9 mouse cellular contexts compared by ENCODE assay signal in genomic region chr5:113797149-113797882, GRCm38 (mm10). TPM values are rescaled to one million over a fixed set of nuclear protein-coding genes. Genes with fewer than 3 reads are reported as not detected.
DNase-seq lines count a peak whose midpoint lies in the region; ATAC-seq and TF ChIP-seq lines count a peak whose summit lies in the region.
"Had no signal": no experiment of that assay in that cellular context is flagged by ENCODE, and none has a peak within 500 bp of the region (broad histone marks: within the 10 kb centered on the region; RNA-seq: fewer than 3 reads in every experiment).

No protein-coding gene starts in this region.

- WGBS in heart, embryonic 16.5 days, result 23% methylated on average over 19 of the region's 19 CpGs
- WGBS in limb, embryonic 15.5 days, result 6% methylated on average over 19 of the region's 19 CpGs
- WGBS in stomach, postnatal 0 days, result 22% methylated on average over 19 of the region's 19 CpGs

- peaks cover 12% of the 10 kb centered on the region for H3K4me1 ChIP-seq in heart, embryonic 16.5 days (ENCODE audit: control insufficient read depth, insufficient read depth, low read length)
- peaks cover 76% of the 10 kb centered on the region for H3K4me1 ChIP-seq in limb, embryonic 15.5 days
- H3K4me1 ChIP-seq in stomach, postnatal 0 days (replicated peaks; ENCODE audit: control insufficient read depth, insufficient read depth), result no peaks in the 10 kb centered on the region

- no peaks in the 10 kb centered on the region for H3K9me3 ChIP-seq in heart, embryonic 16.5 days (replicated peaks; ENCODE audit: control insufficient read depth, low read length)
- no peaks in the 10 kb centered on the region for H3K9me3 ChIP-seq in limb, embryonic 15.5 days
- no peaks in the 10 kb centered on the region for H3K9me3 ChIP-seq in stomach, postnatal 0 days (ENCODE audit: control insufficient read depth, low read length)

- intact Hi-C loops in heart, postnatal 25 days (cut with DNase I), result no loop called here

- H3K9ac ChIP-seq in heart, embryonic 16.5 days (ENCODE audit: low read length), result 0 out of 2 replicates have a peak overlapping the region, but pooled peaks have one; percentile 43
- H3K9ac ChIP-seq in limb, embryonic 15.5 days, result 0 out of 2 replicates have a peak overlapping the region, but pooled peaks have one; percentile 8
- peak overlapping the region; percentile 23; the same call in 1 of the 2 replicates for H3K9ac ChIP-seq in stomach, postnatal 0 days (ENCODE audit: low read length)

- TF ChIP-seq EP300 in stomach, postnatal 0 days (optimal IDR thresholded peaks at IDR 0.05), result no peak

- no peak for ATAC-seq in heart, embryonic 16.5 days (replicated peaks; ENCODE audit: extremely low read depth, insufficient read depth, low FRiP score)
- no peak; the same call in 1 of the 2 replicates for ATAC-seq in limb, embryonic 15.5 days (ENCODE audit: insufficient number of reproducible peaks, low FRiP score, low TSS enrichment, low read depth)
- ATAC-seq in stomach, postnatal 0 days (ENCODE audit: low FRiP score, low TSS enrichment), result no peak
- ATAC-seq in erythroid progenitor cell, adult 5-6 weeks (replicated peaks; ENCODE audit: low FRiP score, poor library complexity, severe bottlenecking), result no peak

- peak overlapping the region; percentile 21 for H3K4me2 ChIP-seq in heart, embryonic 16.5 days (ENCODE audit: low read depth, low read length)
- H3K4me2 ChIP-seq in limb, embryonic 15.5 days, result peak overlapping the region; percentile 61
- H3K4me2 ChIP-seq in stomach, postnatal 0 days (replicated peaks; ENCODE audit: low read depth), result peak overlapping the region; percentile 45

- DNase-seq in heart, postnatal 25 days (ENCODE audit: low spot score), result no peak
- peak; percentile 34 for DNase-seq in thymus, postnatal 0 days (ENCODE audit: low spot score)
- DNase-seq in thymus, adult 18-20 months, result no peak
- DNase-seq in stomach, postnatal 0 days (ENCODE audit: low spot score), result no peak
- no peak for DNase-seq in thymus, postnatal 14 days
- DNase-seq: kidney, adult 18-20 months had no signal

- H3K36me3 ChIP-seq in heart, embryonic 16.5 days (ENCODE audit: control insufficient read depth, insufficient read depth), result no peaks in the 10 kb centered on the region
- H3K36me3 ChIP-seq in limb, embryonic 15.5 days, result peaks cover 32% of the 10 kb centered on the region
- H3K36me3 ChIP-seq in stomach, postnatal 0 days (ENCODE audit: control insufficient read depth, insufficient read depth, low read length), result no peaks in the 10 kb centered on the region

- peak overlapping the region; percentile 30; the same call in 1 of the 2 replicates for H3K27ac ChIP-seq in heart, embryonic 16.5 days (ENCODE audit: low read length)
- peak overlapping the region; percentile 92 for H3K27ac ChIP-seq in limb, embryonic 15.5 days
- H3K27ac ChIP-seq in stomach, postnatal 0 days (replicated peaks), result peak overlapping the region; percentile 40; the same call in 1 of the 2 replicates

- no peak overlapping the region for H3K4me3 ChIP-seq in heart, embryonic 16.5 days (ENCODE audit: low read length)
- H3K4me3 ChIP-seq in limb, embryonic 15.5 days, result peak overlapping the region; percentile 56
- peak overlapping the region; percentile 8; the same call in 1 of the 2 replicates for H3K4me3 ChIP-seq in stomach, postnatal 0 days (ENCODE audit: low read depth, low read length)

- no peak for TF ChIP-seq CTCF in stomach, postnatal 0 days (IDR thresholded peaks at IDR 0.05; ENCODE audit: low read depth)

- peaks cover 12% of the 10 kb centered on the region for H3K27me3 ChIP-seq in heart, embryonic 16.5 days (ENCODE audit: control insufficient read depth, insufficient read depth, low read length)
- H3K27me3 ChIP-seq in limb, embryonic 15.5 days, result no peaks in the 10 kb centered on the region
- H3K27me3 ChIP-seq in stomach, postnatal 0 days (ENCODE audit: control insufficient read depth, insufficient read depth, low read length), result no peaks in the 10 kb centered on the region; the same call in 1 of the 2 replicates

RNA-seq across cellular contexts. Expression of gene Tmem119, which starts 3.0 kb away (rescaled TPM):
- polyA plus RNA-seq in heart, embryonic 16.5 days (2015; fragmentation: Nextera tagmentation; extraction: Ambion mirVana), result 22.4 and 22.5 TPM in 2 replicates
- total RNA-seq in heart, postnatal 25 days (2021), result 1 to 10 TPM; 6.7 to 7.3 TPM
- 6.1 and 7.0 TPM in 2 replicates for polyA plus RNA-seq in thymus, postnatal 0 days (2015; fragmentation: Nextera tagmentation; extraction: Ambion mirVana)
- polyA plus RNA-seq in limb, embryonic 15.5 days (2015; fragmentation: Nextera tagmentation; extraction: Ambion mirVana), result 202 and 204 TPM in 2 replicates
- polyA plus RNA-seq in stomach, postnatal 0 days (2015; fragmentation: Nextera tagmentation; extraction: Ambion mirVana), result 35.3 and 36.6 TPM in 2 replicates
- 2.9 TPM in 1 of 2 replicates, not detected in the other for total RNA-seq in erythroid progenitor cell, adult 5-6 weeks (2015; ENCODE audit: low replicate concordance)
- 3.0 TPM in 1 of 2 replicates, not detected in the other for total RNA-seq in erythroid progenitor cell, adult 5-6 weeks (2017; ENCODE audit: low replicate concordance)

RNA-seq across cellular contexts. Expression of gene Iscu, which starts 24.8 kb away (rescaled TPM):
- polyA plus RNA-seq in heart, embryonic 16.5 days (2015; fragmentation: Nextera tagmentation; extraction: Ambion mirVana), result 118 and 136 TPM in 2 replicates
- 100 to 1,000 TPM; 164 to 165 TPM for total RNA-seq in heart, postnatal 25 days (2021)
- 146 and 152 TPM in 2 replicates for polyA plus RNA-seq in thymus, postnatal 0 days (2015; fragmentation: Nextera tagmentation; extraction: Ambion mirVana)
- polyA plus RNA-seq in limb, embryonic 15.5 days (2015; fragmentation: Nextera tagmentation; extraction: Ambion mirVana), result 91.0 and 99.0 TPM in 2 replicates
- 154 and 166 TPM in 2 replicates for polyA plus RNA-seq in stomach, postnatal 0 days (2015; fragmentation: Nextera tagmentation; extraction: Ambion mirVana)
- total RNA-seq in erythroid progenitor cell, adult 5-6 weeks (2015; ENCODE audit: low replicate concordance), result 54.9 and 75.3 TPM in 2 replicates
- total RNA-seq in erythroid progenitor cell, adult 5-6 weeks (2017; ENCODE audit: low replicate concordance), result 36.4 and 52.0 TPM in 2 replicates

RNA-seq across cellular contexts. Expression of gene Sart3, which starts 25.0 kb away (rescaled TPM):
- polyA plus RNA-seq in heart, embryonic 16.5 days (2015; fragmentation: Nextera tagmentation; extraction: Ambion mirVana), result 31.6 TPM in 2 replicates
- total RNA-seq in heart, postnatal 25 days (2021), result 10 to 100 TPM; 14.1 to 17.1 TPM
- polyA plus RNA-seq in thymus, postnatal 0 days (2015; fragmentation: Nextera tagmentation; extraction: Ambion mirVana), result 29.4 and 34.4 TPM in 2 replicates
- polyA plus RNA-seq in limb, embryonic 15.5 days (2015; fragmentation: Nextera tagmentation; extraction: Ambion mirVana), result 38.4 and 45.9 TPM in 2 replicates
- polyA plus RNA-seq in stomach, postnatal 0 days (2015; fragmentation: Nextera tagmentation; extraction: Ambion mirVana), result 10.4 and 11.2 TPM in 2 replicates
- total RNA-seq in erythroid progenitor cell, adult 5-6 weeks (2015; ENCODE audit: low replicate concordance), result 8.4 and 22.0 TPM in 2 replicates
- total RNA-seq in erythroid progenitor cell, adult 5-6 weeks (2017; ENCODE audit: low replicate concordance), result 32.1 and 44.9 TPM in 2 replicates

RNA-seq across cellular contexts. Expression of gene Selplg, which starts 35.1 kb away (rescaled TPM):
- 10.1 and 29.8 TPM in 2 replicates for polyA plus RNA-seq in heart, embryonic 16.5 days (2015; fragmentation: Nextera tagmentation; extraction: Ambion mirVana)
- total RNA-seq in heart, postnatal 25 days (2021), result 1 to 10 TPM; 2.4 to 3.6 TPM
- polyA plus RNA-seq in thymus, postnatal 0 days (2015; fragmentation: Nextera tagmentation; extraction: Ambion mirVana), result 205 and 252 TPM in 2 replicates
- 5.5 and 8.3 TPM in 2 replicates for polyA plus RNA-seq in limb, embryonic 15.5 days (2015; fragmentation: Nextera tagmentation; extraction: Ambion mirVana)
- polyA plus RNA-seq in stomach, postnatal 0 days (2015; fragmentation: Nextera tagmentation; extraction: Ambion mirVana), result 2.0 and 2.6 TPM in 2 replicates
- 81.1 and 83.0 TPM in 2 replicates for total RNA-seq in erythroid progenitor cell, adult 5-6 weeks (2015; ENCODE audit: low replicate concordance)
- total RNA-seq in erythroid progenitor cell, adult 5-6 weeks (2017; ENCODE audit: low replicate concordance), result 26.7 and 29.5 TPM in 2 replicates

Comparison
In these comparisons a context has a peak if more than half of its experiments do, and no peak if none do; other contexts are left out.
1. H3K27ac ChIP-seq: peak in every context shown above with its lines; median percentile 92 in limb, embryonic 15.5 days; 40 in stomach, postnatal 0 days; 30 in heart, embryonic 16.5 days.